Mouse (Mus musculus): ENCODE results near the gene Sema5a.

Sema5a gene

GRCm38 (mm10) chr15:32546746-32547145, 302.1 kb downstream of the Sema5a start:
- DNase-seq (ENCODE audit: low spot score), result no peak

- DNase-seq (ENCODE audit: low spot score), result no peak
Measured at GRCm38 (mm10) chr15:32558925-32559324, 314.3 kb downstream of the Sema5a start.

GRCm38 (mm10) chr15:32562600-32562999, 318.0 kb downstream of the Sema5a start:
- no peak for DNase-seq (ENCODE audit: low spot score)

- DNase-seq (ENCODE audit: low spot score), result no peak
Measured at GRCm38 (mm10) chr15:32568181-32568857, 323.7 kb downstream of the Sema5a start.

- no peak for DNase-seq (ENCODE audit: low spot score)
Measured at GRCm38 (mm10) chr15:32568858-32569387, 324.3 kb downstream of the Sema5a start.

GRCm38 (mm10) chr15:32574327-32574726, 329.7 kb downstream of the Sema5a start:
- no peak for DNase-seq (ENCODE audit: low spot score)

- no peak for DNase-seq (ENCODE audit: low spot score)
Measured at GRCm38 (mm10) chr15:32575212-32575611, 330.6 kb downstream of the Sema5a start.

- DNase-seq (ENCODE audit: low spot score), result no peak
Measured at GRCm38 (mm10) chr15:32579351-32579750, 334.7 kb downstream of the Sema5a start.

GRCm38 (mm10) chr15:32590641-32591040, 346.0 kb downstream of the Sema5a start:
- DNase-seq (ENCODE audit: low spot score), result no peak

GRCm38 (mm10) chr15:32593746-32594145, 349.1 kb downstream of the Sema5a start:
- no peak for DNase-seq (ENCODE audit: low spot score)

- no peak for DNase-seq (ENCODE audit: low spot score)
Measured at GRCm38 (mm10) chr15:32596574-32596973, 352.0 kb downstream of the Sema5a start.

GRCm38 (mm10) chr15:32597189-32597588, 352.6 kb downstream of the Sema5a start:
- no peak for DNase-seq (ENCODE audit: low spot score)

GRCm38 (mm10) chr15:32607236-32607635, 362.6 kb downstream of the Sema5a start:
- DNase-seq (ENCODE audit: low spot score), result no peak

- no peak for DNase-seq (ENCODE audit: low spot score)
Measured at GRCm38 (mm10) chr15:32610776-32611175, 366.2 kb downstream of the Sema5a start.

- no peak for DNase-seq (ENCODE audit: low spot score)
Measured at GRCm38 (mm10) chr15:32611201-32611600, 366.6 kb downstream of the Sema5a start.

GRCm38 (mm10) chr15:32613718-32614117, 369.1 kb downstream of the Sema5a start:
- DNase-seq (ENCODE audit: low spot score), result no peak

- no peak for DNase-seq (ENCODE audit: low spot score)
Measured at GRCm38 (mm10) chr15:32615773-32616172, 371.2 kb downstream of the Sema5a start.

- no peak for DNase-seq (ENCODE audit: low spot score)
Measured at GRCm38 (mm10) chr15:32619199-32619598, 374.6 kb downstream of the Sema5a start.

- no peak for DNase-seq (ENCODE audit: low spot score)
Measured at GRCm38 (mm10) chr15:32623037-32623739, 378.6 kb downstream of the Sema5a start.

- DNase-seq (ENCODE audit: low spot score), result no peak
Measured at GRCm38 (mm10) chr15:32624106-32624505, 379.5 kb downstream of the Sema5a start.

GRCm38 (mm10) chr15:32626031-32626430, 381.4 kb downstream of the Sema5a start:
- DNase-seq (ENCODE audit: low spot score), result no peak

GRCm38 (mm10) chr15:32633713-32634112, 389.1 kb downstream of the Sema5a start:
- no peak for DNase-seq (ENCODE audit: low spot score)

GRCm38 (mm10) chr15:32637879-32638278, 393.3 kb downstream of the Sema5a start:
- no peak for DNase-seq (ENCODE audit: low spot score)

Data from urinary bladder, postnatal 14 days (tissue).